Mouse (Mus musculus) kidney, postnatal 10 days (tissue): ENCODE data around the gene Tbata.

Experiments
- DNase-seq: peaks from one replicate; pipeline ENCODE4 v3.0.0; 2021; ENCODE audit warnings: mixed read lengths

The Tbata gene

DNA sequence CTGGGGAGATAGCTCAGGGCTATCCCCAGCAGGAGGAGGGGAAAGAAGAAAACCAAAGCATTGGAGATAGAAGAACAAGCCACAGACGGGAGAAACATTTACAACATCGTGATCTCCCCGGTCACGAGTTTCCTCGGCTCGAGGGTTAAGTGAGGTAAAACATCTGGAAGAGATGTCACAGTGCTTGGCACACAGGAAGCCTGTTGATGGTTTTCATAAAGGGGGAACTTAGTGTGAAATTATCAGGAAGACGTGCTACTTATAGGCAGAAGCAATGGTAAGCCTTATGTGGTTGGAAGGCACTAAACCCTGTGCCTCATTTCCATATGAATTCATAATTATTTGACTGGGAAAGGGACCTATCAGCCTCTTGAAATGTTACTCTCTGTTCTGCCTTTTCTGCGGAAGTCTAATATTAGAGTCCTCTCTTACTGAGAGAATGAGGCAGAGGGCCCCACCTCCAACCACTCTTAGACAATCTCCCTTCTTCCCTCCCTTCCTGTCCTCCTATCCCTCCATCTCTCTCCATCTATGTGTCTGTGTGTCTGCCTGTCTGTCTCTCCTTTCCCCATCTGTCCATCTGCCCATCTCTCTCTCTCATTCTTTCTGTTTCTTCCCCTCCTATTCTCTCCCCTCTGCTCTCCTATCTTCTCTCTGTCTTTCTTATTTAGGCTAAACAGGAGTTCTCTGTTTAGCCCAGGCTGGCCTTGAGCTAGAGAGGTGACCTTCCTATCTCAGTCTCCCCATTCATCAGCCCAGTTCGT lies 4.2 kb upstream of the Tbata start:
- DNase-seq = no peak

DNA sequence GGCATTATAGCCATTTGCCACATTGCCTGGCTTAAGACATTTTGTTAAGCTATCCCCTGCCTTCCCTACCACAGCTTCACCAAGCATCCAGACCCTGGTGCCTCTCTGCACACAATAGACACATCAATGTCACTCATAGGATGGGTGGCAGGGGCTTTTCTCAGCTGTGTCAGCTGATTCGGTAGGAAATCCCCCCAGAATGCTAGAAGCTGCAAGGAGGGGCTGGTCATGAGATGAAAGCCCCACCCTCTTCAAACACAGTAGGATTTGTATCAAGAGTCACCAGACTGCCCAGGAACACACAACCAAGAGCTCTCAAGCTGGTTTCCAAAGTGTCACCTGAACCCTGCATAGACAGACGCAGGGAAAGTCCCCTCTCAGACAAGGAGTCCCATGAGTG lies 3.4 kb upstream of the Tbata start:
- DNase-seq = no peak

DNA sequence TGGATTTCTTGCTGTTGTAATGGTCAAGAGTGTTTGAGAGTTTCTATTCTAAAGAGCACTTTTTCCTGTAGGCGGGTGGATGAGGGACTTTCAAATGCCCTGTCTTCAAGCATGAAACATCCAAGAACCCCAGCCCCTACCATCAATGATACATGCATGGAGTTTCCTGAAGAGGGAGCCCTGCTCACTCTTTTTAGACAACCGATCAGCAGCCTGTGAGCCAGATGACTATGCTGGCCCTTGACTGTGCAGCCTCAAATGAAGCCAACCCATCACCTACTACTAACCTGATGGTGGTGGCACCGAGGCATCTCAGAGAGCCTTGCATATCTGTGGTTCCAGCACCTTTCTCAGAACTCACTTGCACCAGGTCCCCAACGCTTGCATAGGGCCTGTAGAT lies 742 bp downstream of the Tbata start:
- no peak for DNase-seq

DNA sequence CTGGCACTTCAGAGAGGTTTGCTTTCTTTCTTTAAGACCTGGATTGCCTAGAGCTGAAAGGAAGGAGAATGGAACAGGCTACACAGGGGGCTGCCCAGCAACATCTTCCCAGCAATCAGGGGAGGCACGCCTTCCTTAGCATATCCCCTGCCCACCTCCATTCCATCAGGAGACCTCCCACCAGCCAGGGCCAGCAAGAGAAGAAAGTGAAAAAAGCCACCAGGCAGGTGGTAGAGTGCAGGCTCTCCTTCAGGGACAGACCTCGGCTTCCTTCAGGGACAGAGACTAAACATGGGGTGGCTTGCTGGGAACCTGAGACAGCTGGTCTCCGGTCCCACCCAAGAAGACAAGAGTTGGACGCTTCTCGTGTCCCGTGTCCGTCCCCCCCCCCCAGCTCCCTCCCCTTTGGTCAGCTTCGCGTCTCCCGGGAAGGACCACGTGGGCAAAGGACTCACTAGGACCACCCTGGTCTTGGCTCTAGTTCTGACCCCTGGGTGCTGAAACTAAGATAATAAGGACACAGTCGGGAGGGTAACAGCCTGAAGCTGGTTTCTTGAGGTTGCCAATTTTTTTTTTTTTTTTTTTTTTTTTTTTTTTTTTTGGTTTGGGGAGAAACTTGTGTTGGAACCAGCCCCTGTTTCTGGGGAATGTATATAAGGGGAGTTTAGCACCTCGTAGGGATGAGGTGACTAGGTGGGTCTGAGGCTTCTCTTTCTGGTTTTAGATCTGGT lies 3.1 kb downstream of the Tbata start:
- DNase-seq = no peak

DNA sequence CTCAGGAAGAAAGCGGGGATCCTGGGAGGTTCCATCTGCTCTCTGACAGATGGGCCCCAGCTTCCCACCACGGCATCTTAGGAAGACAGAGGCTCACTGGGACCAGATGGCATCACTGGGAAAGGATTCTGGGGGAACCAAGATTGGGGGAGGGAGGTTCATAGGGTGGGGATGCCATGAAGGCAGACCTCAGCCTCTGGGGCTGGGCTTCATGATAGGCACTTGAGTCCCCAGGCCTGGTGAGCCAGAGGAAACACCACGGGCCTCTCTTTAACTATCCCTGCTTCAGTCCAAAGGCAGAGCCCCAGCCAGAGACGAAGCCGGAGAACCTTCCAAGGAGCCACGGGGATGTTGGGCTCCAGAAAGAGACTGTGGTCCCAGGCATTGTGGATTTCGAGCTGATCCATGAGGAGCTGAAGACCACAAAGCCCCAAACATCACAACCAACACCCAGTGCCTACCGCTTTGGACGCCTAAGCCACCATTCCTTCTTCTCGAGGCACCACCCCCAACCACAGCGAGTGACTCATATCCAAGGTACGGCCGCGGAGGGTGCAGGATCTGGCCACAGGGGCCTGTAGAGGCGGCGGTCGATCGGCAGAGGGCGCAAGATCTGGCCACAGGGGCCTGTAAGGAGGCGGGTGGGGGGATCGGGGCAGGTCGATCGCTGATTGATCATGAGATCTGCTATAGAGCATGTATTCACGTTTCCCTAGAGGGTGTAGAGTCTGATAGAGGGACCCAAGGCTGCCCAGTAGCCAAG lies 3.9 kb downstream of the Tbata start:
- DNase-seq = no peak

DNA sequence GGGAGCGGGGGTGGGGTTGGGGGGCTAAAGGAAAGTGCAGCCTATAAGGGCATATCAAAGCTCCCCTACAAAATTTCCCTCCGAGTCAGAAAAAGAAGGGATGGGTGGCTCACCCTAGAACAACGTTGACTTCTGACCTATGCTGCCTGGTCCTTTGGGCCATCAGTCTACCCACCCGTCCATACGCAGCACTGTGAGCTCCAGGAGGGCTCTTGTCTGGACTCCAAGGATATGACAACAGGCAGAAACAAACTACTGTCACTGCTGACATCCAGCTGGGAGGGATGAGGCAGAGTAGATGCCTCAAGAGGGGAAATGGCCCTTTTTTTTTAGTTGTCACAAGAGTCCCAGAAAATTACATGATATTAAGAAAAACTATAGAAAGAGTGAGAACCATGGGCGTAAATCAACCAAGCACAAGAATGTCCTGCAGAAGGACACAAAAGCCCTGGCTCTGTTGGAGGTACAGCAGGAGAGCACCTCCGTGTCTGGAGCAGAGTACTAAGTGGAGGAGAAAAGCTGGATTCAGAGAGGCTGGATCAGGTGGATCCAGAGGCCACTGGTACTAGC lies 4.6 kb downstream of the Tbata start:
- no peak for DNase-seq

DNA sequence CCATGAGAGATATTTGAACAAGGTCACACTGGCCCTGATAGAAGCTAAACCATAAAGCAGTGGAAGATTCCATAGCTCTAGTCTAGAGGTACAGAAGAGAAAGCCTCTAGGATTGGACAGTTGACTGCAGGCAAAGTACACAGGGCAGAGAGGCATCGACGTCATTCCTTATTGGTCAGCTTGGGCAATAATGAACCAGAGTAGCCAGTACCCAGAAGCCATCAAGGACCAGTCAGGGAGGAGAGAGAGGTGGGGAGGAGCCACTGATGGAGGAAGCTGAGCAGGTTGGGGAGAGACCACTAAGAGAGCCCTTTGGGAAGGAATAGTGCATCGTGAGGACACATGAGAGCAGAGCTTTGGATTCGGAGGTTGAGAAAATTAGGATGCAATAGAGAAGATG lies 6.0 kb downstream of the Tbata start:
- DNase-seq = no peak

DNA sequence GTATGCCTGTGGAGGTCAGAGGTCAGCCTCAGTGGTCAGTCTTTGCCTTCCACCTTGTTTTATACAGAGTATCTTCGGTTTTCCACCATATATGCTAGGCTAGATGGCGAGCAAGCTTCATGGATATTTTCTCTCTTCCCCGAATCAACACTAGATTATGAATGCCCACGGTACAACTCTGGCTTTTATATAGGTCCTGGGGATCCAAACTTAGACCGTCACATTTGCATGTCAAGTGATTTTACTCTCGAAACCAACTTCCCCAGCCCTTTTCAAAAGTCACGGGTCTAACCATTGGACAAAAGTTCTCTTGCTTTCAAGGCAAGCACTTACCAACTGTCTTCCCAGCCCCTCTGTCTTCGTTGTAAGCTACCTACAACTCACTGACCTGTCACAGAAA lies 6.9 kb downstream of the Tbata start:
- no peak for DNase-seq

DNA sequence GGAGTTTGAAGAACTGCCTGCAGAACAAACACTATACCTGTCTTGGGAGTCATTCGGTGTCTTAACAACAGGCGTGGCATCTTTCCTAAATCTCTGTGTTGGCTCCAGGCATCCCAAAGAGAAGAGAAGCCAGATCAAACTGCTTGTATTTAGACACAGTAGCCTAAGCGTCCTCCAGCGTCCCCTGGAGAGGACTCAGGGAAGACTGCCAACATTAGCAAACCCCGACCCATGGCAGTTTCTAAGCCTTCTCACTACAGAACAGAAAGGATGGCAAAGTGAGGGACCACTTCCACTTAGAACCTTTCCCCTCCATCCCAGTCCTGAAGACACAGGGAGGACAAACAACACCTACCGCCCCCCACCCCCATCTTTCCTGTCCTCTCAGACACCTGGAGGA lies 8.2 kb downstream of the Tbata start:
- no peak for DNase-seq

DNA sequence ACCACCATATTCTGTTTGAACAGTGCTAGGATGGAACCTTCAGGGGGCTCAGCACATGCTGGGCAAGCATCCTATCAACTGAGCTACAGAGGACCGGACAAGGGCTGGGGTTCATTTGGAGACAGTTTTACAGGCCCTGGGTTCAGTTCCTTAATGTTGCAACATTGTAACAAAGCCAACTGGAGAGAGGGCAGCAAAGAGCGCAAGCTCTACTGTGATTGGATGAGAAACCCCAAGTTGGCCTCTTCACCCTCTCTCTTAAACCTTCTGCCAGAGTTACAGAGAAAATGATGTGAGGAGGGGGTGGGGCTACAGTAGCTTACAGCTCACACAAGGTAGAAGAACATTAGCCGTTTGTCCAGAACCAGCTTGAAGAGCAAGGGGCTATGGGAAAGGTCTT lies 15.2 kb downstream of the Tbata start:
- DNase-seq = no peak

DNA sequence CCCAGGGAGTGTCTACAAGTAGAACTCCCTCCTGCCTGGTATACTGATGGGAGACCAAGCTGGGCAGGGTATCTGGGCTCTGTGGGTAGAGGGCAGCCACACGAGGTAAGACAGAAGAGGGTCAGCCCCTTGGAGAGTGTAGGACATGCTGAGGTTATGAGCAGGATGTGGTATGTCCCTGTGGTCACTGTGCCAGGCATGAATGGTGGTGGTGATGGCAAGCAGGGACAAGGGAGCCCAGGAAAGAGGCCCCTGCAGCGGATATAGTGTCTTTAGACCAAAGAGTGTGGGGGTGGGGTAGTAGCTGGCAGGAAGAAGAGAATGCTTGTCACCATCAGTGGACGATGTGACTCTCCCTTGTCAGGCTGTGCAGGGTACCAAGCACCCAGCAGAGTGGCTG lies 16.3 kb downstream of the Tbata start:
- DNase-seq = no peak

DNA sequence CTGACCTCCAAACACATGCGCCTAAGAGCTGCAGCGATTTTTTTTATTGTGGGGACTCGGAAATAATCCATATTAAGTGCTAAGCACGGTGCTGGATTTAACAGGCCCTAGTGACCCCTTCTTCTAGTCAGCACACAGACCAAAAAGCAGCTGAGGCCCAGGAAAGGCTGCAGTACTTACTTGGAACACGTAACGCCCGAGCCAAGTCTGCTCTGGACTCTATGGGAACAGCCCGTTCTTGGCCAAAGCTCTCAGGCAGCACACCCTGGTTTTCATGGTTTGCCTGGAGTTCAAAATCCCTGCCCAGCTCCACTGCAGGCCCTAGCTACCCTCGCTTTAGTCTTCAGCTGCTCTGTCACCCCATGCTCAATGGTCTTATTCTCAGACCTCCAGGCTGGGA lies 22.9 kb downstream of the Tbata start:
- DNase-seq = no peak

DNA sequence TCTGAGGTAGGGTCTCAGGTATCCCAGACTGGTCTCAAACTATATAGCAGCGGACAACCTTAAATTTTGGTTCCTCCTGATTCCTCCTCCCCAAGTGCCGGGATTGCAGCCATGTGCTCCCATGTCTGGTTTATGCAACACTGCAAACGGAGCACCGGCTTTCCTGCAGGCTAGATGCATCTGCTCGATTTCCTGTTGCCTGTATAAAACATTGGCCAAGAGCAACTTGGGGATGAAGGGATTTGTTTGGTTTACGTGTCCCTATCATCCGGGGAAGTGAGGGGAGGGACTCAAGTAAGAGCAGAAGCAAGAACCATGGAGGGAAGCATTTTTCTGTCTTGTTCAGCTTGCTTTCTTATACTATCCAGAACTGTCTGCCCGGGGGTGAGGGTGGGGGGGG lies 23.5 kb downstream of the Tbata start:
- no peak for DNase-seq

DNA sequence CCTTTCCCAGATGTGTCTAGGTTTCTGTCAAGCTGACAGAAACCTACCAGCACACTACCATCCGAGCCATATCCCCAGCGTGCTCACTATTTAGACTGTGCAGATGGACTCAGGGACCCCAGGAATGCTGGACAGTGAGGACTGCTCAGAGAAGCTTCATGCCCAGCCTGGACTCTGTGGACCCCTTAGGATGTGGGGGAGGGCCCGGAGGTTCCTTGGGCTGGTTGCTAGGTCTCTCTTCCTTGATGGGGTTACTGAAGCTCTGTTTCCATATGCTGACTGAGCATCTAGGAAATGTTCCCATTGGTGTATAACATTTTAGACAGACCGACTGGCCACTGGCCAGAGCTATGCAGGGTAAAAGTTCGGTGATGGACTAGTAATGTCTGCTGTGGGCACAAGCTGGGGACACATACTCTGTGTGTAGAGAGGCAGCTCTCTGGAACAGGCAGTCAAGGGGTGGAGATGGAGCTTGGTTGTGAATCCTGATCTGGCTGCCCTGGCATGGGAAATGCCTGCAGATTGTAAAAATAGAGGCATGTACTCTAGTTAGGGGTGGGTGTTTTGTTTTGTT lies 24.1 kb downstream of the Tbata start:
- DNase-seq = no peak

DNA sequence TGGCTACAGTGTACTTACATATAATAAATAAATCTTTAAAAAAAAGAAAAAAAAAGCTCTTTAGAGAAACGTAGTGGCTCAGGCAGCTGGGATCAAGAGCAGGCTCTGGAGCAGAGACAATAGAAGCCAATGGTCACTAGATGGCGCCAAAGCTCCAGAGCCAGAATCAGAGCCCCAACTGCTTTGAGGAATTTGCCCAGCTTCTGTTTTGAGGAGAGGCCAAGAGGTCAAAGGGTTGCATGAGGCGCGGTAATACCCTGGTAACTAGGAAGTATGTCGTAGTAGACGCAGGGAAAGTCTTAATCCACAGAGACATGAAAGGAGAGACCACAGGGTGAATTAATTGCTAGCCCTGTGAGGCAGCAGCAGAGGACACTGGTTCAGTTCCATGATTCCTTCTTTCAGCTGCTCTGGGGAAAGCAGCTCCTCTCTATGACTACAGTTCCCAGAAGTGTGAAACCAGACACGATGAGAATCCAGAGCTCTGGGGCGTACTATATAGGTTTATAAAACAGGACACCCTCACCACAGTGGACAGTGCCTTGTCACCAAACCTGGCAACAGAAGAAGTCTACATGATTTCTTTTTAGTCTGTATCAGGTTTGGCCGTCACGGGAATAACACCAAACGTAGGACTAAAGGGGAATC lies 27.9 kb downstream of the Tbata start:
- DNase-seq = peak; percentile 87

DNA sequence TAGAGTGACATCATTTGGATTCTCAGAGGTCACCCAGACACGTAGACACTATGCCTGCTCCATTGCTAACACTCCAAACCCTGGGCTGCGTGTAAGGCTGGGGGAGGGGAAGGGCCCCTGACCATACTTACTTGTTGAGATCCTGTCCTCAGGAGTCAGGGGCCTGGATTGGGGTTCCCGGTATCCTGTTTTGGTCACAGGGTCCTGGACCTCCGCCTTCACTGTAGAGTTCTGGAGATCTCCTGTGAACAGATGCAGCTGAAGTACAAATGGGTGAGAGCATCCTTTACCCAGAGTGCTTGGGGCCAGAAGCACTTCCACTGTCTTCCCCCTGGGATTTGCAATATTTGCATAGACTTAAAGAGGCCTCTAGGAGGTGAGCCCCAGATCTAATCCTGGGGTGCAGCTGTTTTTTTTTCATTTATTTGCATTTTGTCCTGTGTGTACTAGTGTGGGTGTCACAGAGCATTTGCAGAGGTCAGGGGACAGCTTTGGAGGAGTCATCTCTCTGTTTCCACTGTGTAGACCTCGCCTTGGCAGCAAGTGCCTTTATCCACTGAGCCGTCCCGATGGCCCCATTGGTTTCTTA lies 28.6 kb downstream of the Tbata start:
- no peak for DNase-seq

DNA sequence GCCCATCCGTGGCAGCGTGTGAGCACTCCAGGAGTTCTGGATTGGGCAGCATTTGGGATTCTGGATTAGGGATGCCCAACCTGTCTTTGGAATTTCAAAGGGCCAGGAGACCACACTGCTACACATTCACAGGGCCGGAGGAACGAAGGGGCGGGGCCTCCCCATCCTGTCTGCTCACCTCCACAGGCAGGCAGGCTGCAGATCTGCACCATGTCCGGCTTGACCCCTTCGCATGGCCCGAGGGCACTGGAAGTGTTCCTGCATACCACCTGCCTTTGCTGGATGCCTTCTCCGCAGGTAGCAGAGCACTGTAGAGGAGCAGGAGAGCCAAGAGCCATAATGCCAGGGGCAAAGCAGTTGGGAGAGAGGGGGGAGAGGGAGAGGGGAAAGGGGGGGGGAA lies 29.2 kb downstream of the Tbata start:
- DNase-seq = no peak

DNA sequence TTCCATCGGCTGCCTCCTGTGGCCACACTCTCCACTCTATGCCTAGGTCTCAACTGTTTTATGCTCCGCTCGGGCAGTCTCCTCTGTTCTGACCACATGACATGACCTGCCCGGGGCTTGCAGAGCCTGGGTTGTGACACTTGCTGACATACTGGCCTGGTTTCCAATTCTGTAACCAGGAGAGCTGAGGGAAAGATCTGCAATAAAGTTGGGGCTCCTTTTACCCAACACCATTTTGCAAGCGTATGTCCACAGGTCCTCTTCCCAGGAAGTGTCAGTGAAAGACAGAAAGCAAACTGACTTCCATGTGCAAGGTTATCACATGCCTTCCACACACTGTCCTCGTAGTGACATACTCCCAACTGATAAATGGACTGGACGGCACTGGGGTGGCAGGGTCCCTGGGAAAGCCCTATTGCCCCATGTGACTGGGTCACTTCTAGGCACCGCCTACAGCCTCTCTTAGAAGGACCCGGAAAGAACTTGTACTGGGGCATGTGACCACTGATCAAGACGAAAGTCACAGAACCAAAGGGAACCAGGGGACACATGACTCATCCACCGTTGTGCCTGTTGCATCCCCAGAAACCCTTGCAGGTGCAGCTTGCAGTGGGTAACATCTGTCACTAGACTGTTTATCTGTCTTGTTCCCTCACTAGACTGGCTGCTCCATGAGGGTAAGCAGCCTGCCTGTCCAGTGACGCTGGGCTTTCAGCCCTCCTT lies 30.0 kb downstream of the Tbata start:
- DNase-seq = no peak

DNA sequence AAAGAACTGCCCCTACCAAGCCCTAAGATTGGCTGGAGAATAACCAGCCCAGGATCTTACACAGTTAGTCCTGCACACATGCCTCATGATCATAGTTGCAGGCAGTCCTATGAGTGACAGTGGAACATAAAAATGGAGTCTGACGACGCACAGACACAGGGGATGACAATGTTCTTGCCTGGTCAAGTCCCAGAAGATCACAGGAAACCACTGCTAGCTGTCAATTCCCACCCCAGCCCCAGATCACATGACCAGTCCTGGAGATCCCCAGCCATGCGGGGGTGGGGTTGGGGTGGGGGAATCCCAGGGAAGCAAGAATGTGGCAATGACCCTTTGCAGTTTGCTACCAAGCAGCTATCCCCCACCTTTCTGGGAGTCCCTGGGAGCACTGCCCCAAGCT lies 32.2 kb downstream of the Tbata start:
- no peak for DNase-seq

DNA sequence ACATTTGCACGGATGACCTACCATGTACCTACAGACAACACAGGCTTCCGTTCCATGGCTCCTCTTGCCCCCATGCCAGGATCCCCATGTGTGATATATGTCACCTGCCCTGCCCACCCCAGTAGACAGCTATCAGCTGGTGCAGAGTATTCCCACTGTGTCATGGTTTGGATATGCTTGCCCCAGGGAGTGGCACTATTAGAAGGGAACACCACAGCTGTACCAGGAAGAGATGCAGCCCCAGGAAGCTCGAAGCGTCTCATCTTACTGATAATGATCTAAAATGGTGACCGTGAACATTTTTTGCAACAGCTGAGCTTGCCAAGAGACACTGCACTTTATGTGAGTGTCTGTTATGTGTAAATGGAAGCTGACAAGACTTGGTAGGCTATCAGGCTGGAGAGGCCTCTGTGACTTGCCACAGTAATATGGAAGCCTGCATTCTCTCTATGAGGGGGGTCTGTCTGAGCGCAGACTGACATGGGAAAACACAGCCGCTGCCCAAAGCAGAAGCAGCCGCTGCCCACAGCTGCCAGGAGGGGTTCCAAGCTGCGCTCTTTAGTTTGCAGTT lies 36.4 kb downstream of the Tbata start:
- no peak for DNase-seq

DNA sequence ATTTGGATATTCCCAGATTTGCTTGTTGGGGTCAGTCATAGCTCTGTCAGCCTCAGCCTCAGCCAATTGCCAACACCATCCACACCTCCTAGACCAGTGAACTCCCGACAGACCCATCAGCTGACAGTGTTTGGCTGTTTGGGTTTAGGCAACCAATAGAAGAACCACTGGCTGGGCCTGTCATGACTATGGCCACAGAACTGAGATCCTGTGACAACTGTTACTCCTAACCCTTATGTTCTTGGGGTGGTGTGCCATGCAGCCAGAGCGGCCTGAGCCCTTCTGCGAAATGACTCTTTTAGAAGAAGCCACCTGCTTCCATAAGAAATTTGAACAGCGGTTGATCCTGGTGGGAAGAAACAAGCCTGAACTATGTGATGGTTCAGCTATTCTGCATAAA lies 39.4 kb downstream of the Tbata start:
- no peak for DNase-seq
